Mouse (Mus musculus): Measurements from ENCODE around the gene Myh10. TPM values are rescaled to one million over a fixed set of nuclear protein-coding genes. Genes with fewer than 3 reads are reported as not detected.
A peak's percentile ranks its signal among the peaks of the same experiment; 100 is the strongest.

Gene Myh10
- polyA plus RNA-seq, 1 experiment from 2014 or later = 20.5 TPM

DNA sequence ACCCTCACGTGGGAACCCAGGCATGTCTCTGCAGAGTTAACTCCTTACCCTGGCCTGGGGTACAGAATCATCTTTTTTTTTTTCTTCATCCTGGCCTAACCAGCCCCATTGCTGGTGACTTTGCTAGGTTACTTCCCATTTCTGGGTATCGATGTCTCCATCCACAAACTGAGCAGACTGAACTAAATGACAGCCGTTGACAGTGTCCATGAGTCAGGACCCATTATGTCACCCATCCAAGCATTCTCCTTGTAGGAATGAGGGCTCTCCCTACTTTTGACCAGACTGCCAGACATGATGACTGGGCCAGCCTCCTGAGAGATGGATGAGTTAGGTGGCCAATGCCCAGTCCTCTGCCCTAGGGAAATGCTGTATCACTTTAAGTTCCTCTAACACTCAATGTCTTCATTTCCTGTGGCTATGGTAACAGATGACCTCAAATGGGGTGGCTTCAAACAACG lies 172.3 kb downstream of the Myh10 start:
- Histone ChIP-seq H3K36me3 (ENCODE audit: control insufficient read depth, insufficient read depth, low read length) (no peaks in the 10 kb centered on the region), H3K4me1 (replicated peaks; ENCODE audit: control insufficient read depth, insufficient read depth) (no peaks in the 10 kb centered on the region; the same call in 1 of the 2 replicates), H3K4me3 (ENCODE audit: low read depth, low read length) (no peak overlapping the region), H3K9ac (ENCODE audit: low read length) (no peak overlapping the region), H3K9me3 (ENCODE audit: control insufficient read depth, low read length) (no peaks in the 10 kb centered on the region), H3K27me3 (ENCODE audit: control insufficient read depth, insufficient read depth, low read length) (no peaks in the 10 kb centered on the region), H3K27ac (replicated peaks) (0 out of 2 replicates have a peak overlapping the region, but pooled peaks have one; percentile 49), H3K4me2 (replicated peaks; ENCODE audit: low read depth) (no peak overlapping the region)
- ATAC-seq (ENCODE audit: low FRiP score, low TSS enrichment) (no peak), DNase-seq (ENCODE audit: low spot score) (no peak)
- WGBS = 60% methylated on average over 4 of the region's 4 CpGs
- TF ChIP-seq CTCF (IDR thresholded peaks at IDR 0.05; ENCODE audit: low read depth) = no peak
- TF ChIP-seq EP300 (optimal IDR thresholded peaks at IDR 0.05) = no peak

DNA sequence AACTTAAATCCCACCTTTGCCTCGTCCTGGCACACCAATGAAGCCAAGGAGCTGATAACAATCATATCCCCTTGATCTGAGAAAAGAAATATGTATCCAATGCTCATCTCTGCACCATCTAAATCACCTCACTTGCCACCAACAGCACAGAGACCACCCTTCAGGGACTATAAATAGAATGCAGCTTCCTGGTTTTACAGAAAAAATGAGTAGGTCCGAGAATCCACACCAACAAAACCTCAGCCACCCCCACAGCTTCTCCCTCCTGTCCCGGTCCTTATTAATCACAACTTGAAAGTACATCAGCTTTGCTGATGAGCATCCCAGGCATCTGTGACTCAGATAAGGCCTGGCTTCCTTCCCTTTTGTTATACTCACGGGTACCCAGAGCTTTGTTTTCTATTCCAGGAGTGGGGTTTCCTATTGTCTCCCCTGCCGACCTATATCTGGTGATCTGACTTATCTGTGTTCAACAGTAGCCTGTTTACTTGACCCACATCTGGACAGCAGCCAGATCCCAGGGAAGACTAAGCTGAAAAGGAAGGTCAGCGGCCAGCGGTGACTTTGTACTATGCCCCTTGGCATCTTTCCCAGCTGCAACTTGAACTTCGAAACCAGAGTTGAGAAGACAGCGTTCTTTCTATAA lies 173.3 kb downstream of the Myh10 start:
- TF ChIP-seq CTCF (IDR thresholded peaks at IDR 0.05; ENCODE audit: low read depth) = no peak
- no peak for TF ChIP-seq EP300 (optimal IDR thresholded peaks at IDR 0.05)
- no peak overlapping the region for H3K9ac ChIP-seq (ENCODE audit: low read length)
- 28% methylated on average over 9 of the region's 9 CpGs for WGBS
- no peak overlapping the region for H3K4me3 ChIP-seq (ENCODE audit: low read depth, low read length)
- H3K27ac ChIP-seq (replicated peaks) = no peak overlapping the region
- H3K36me3 ChIP-seq (ENCODE audit: control insufficient read depth, insufficient read depth, low read length) = no peaks in the 10 kb centered on the region
- ATAC-seq (ENCODE audit: low FRiP score, low TSS enrichment) = peak; percentile 9; the same call in 1 of the 2 replicates
- H3K4me1 ChIP-seq (replicated peaks; ENCODE audit: control insufficient read depth, insufficient read depth) = no peaks in the 10 kb centered on the region; the same call in 1 of the 2 replicates
- no peak overlapping the region for H3K4me2 ChIP-seq (replicated peaks; ENCODE audit: low read depth)
- H3K27me3 ChIP-seq (ENCODE audit: control insufficient read depth, insufficient read depth, low read length) = no peaks in the 10 kb centered on the region
- peak; percentile 51 for DNase-seq (ENCODE audit: low spot score)
- H3K9me3 ChIP-seq (ENCODE audit: control insufficient read depth, low read length) = no peaks in the 10 kb centered on the region

Other genes starting within 250 kb of the Myh10 start
- 1.3 and 1.8 TPM in 2 replicates for gene Pik3r6, start 188.5 kb upstream of the Myh10 start, polyA plus RNA-seq (2015; fragmentation: Nextera tagmentation; extraction: Ambion mirVana)
- 3.7 and 3.9 TPM in 2 replicates for gene Mfsd6l, start 135.4 kb upstream of the Myh10 start, polyA plus RNA-seq (2015; fragmentation: Nextera tagmentation; extraction: Ambion mirVana)
- gene Ccdc42, start 104.5 kb upstream of the Myh10 start, polyA plus RNA-seq (2015; fragmentation: Nextera tagmentation; extraction: Ambion mirVana) = not detected in 2 replicates
- gene Ndel1, start 180.3 kb downstream of the Myh10 start, polyA plus RNA-seq (2015; fragmentation: Nextera tagmentation; extraction: Ambion mirVana) = 86.4 and 92.6 TPM in 2 replicates
- 5.4 and 5.8 TPM in 2 replicates for gene Rnf222, start 197.0 kb downstream of the Myh10 start, polyA plus RNA-seq (2015; fragmentation: Nextera tagmentation; extraction: Ambion mirVana)
- gene Rpl26, start 210.0 kb downstream of the Myh10 start, polyA plus RNA-seq (2015; fragmentation: Nextera tagmentation; extraction: Ambion mirVana) = 856 and 899 TPM in 2 replicates
- 0.22 TPM in 1 of 2 replicates, not detected in the other for gene Odf4, start 235.5 kb downstream of the Myh10 start, polyA plus RNA-seq (2015; fragmentation: Nextera tagmentation; extraction: Ambion mirVana)

Data from stomach, postnatal 0 days (tissue).